21 mouse cellular contexts compared by ENCODE assay signal in genomic region chr12:110269686-110270085, GRCm38 (mm10). TPM values are rescaled to one million over a fixed set of nuclear protein-coding genes. Genes with fewer than 3 reads are reported as not detected.
DNase-seq lines count a peak whose midpoint lies in the region.
"Had no signal": no experiment of that assay in that cellular context is flagged by ENCODE, and none has a peak within 500 bp of the region (broad histone marks: within the 10 kb centered on the region; RNA-seq: fewer than 3 reads in every experiment).

No protein-coding gene starts in this region.

- peaks cover 5% of the 10 kb centered on the region; the same call in 1 of the 2 replicates for H3K4me1 ChIP-seq in limb, embryonic 10.5 days
- H3K4me1 ChIP-seq: forebrain, embryonic 13.5 days; heart, embryonic 13.5 days had no signal

- intact Hi-C loops in left cerebral cortex, postnatal 4 days (cut with DNase I), result no loop called here

- H3K27me3 ChIP-seq in limb, embryonic 10.5 days (ENCODE audit: low read depth, poor library complexity, severe bottlenecking), result peaks cover 98% of the 10 kb centered on the region

- no peaks in the 10 kb centered on the region for H3K9me3 ChIP-seq in limb, embryonic 10.5 days (replicated peaks)
- H3K9me3 ChIP-seq: embryonic facial prominence, embryonic 10.5 days; forebrain, embryonic 13.5 days; heart, embryonic 13.5 days had no signal

- no peak overlapping the region for H3K27ac ChIP-seq in limb, embryonic 10.5 days
- H3K27ac ChIP-seq: embryonic facial prominence, embryonic 10.5 days; forebrain, embryonic 13.5 days; heart, embryonic 13.5 days had no signal

- no peak overlapping the region for H3K4me3 ChIP-seq in limb, embryonic 10.5 days
- H3K4me3 ChIP-seq: embryonic facial prominence, embryonic 10.5 days; forebrain, embryonic 13.5 days; heart, embryonic 13.5 days had no signal

- no peaks in the 10 kb centered on the region for H3K36me3 ChIP-seq in limb, embryonic 10.5 days
- H3K36me3 ChIP-seq: embryonic facial prominence, embryonic 10.5 days; heart, embryonic 13.5 days had no signal

- DNase-seq in left cerebral cortex, adult 18-20 months (ENCODE audit: low spot score in 2 of 2), result peak; percentile 32 to 56
- DNase-seq in left cerebral cortex, postnatal 4 days, result no peak
- DNase-seq in adipocyte (ENCODE audit: low spot score), result peak; percentile 8
- DNase-seq in frontal cortex, adult 2 months (ENCODE audit: extremely low spot score in 1 of 2, low spot score in 1 of 2), result peak; percentile 18 to 56
- DNase-seq in right cerebral cortex, postnatal 14 days, result peak; percentile 49
- no peak for DNase-seq in thymus, postnatal 36 days
- no peak for DNase-seq in limb, embryonic 10.5 days (ENCODE audit: low spot score)
- DNase-seq: adrenal gland, adult 2 months; adrenal gland, postnatal 25 days; cerebellum, adult 2 months; forebrain, postnatal 0 days; gastrocnemius, postnatal 36 days; heart, adult 11 months; heart, postnatal 36 days had no signal

- WGBS in limb, embryonic 10.5 days, result 72% methylated on average over 4 of the region's 4 CpGs

RNA-seq across cellular contexts. Expression of gene Dio3, which starts 9.2 kb away (rescaled TPM):
- total RNA-seq in left cerebral cortex, adult 18-20 months (2021), result 1 to 10 TPM; 1.7 to 4.0 TPM
- 1 to 10 TPM; 1.1 to 2.3 TPM for total RNA-seq in left cerebral cortex, postnatal 4 days (2021)
- polyA plus RNA-seq in frontal cortex, adult 2 months (2012; rRNA removed), result 1.6 and 2.6 TPM in 2 replicates
- polyA plus RNA-seq in limb, embryonic 10.5 days (2016; fragmentation: Nextera tagmentation; extraction: Ambion mirVana), result 0.58 and 0.74 TPM in 2 replicates
- total RNA-seq: heart, postnatal 36 days; MEL had no signal
- polyA plus RNA-seq: C2C12; heart, postnatal 0 days; hindbrain, embryonic 11.5 days had no signal

Comparison
In these comparisons a context has a peak if more than half of its experiments do, and no peak if none do; other contexts are left out.
1. DNase-seq: peak in left cerebral cortex, adult 18-20 months (2 of 2), adipocyte (single experiment), frontal cortex, adult 2 months (2 of 2) and right cerebral cortex, postnatal 14 days (single experiment); none in left cerebral cortex, postnatal 4 days (single experiment), thymus, postnatal 36 days (0 of 2) and limb, embryonic 10.5 days (single experiment).